Mouse (Mus musculus) CH12.LX (cell line): ENCODE measurements around the gene Smim1. TPM values are rescaled to one million over a fixed set of nuclear protein-coding genes. Genes with fewer than 3 reads are reported as not detected.

Experiments used
- DNase-seq: peaks from one replicate; pipeline ENCODE4 v3.0.0-alpha.2; 2013; ENCODE audit errors: extremely low read depth
- H3K27ac ChIP-seq: 2 replicates; pipeline ENCODE4 v1.5.1; 2012; ENCODE audit warnings: low read depth, mild to moderate bottlenecking, control low read depth, moderate library complexity; ENCODE audit not compliant: insufficient read depth
- H3K27me3 ChIP-seq: replicated peaks from 2 replicates; pipeline ENCODE3; 2012; ENCODE audit warnings: inconsistent platforms
- H3K36me3 ChIP-seq, 2 experiments: replicated peaks in 1 of 2; 2 replicates each; pipeline versions ENCODE3 to v1.6.1; 2012; ENCODE audit warnings: inconsistent platforms in 1 of 2, low read length in 1 of 2, mild to moderate bottlenecking in 1 of 2, mixed read lengths in 1 of 2, moderate library complexity in 1 of 2; ENCODE audit not compliant: control insufficient read depth in 1 of 2, insufficient read depth in 1 of 2
- H3K4me1 ChIP-seq, 2 experiments: 2 replicates each; pipeline ENCODE4 v1.6.1; 2012; ENCODE audit warnings: inconsistent platforms in 1 of 2, moderate library complexity in 1 of 2; ENCODE audit not compliant: insufficient read depth in 2 of 2, control insufficient read depth in 1 of 2
- H3K4me2 ChIP-seq: 2 replicates; pipeline ENCODE4 v1.6.1; 2012; ENCODE audit warnings: low read depth, mild to moderate bottlenecking, control low read depth; ENCODE audit not compliant: poor library complexity, insufficient read depth, severe bottlenecking
- H3K4me3 ChIP-seq, 3 experiments: fragments of 150-350 bp in 1 of 3; sonication (generic) in 1 of 3; replicated peaks in 1 of 3; 2 replicates each; pipeline versions ENCODE3 to v1.5.1; 2011 to 2012; ENCODE audit warnings: low read depth in 2 of 3, low read length in 2 of 3, mild to moderate bottlenecking in 2 of 3, moderate library complexity in 2 of 3, control low read depth in 1 of 3, improper control_type of control experiment in 1 of 3, inconsistent platforms in 1 of 3, mixed read lengths in 1 of 3; ENCODE audit not compliant: poor library complexity in 1 of 3
- H3K79me2 ChIP-seq: replicated peaks from 2 replicates; pipeline ENCODE4 v1.6.1; 2012; ENCODE audit warnings: mild to moderate bottlenecking, moderate library complexity; ENCODE audit not compliant: control insufficient read depth, poor library complexity, insufficient read depth, severe bottlenecking; ENCODE audit errors: extremely low read depth
- H3K9ac ChIP-seq: 2 replicates; pipeline ENCODE4 v1.6.1; 2012; ENCODE audit warnings: low read depth, mild to moderate bottlenecking, control low read depth, moderate library complexity; ENCODE audit not compliant: insufficient read depth
- H3K9me3 ChIP-seq: replicated peaks from 2 replicates; pipeline ENCODE3; 2012; ENCODE audit warnings: low read length, inconsistent platforms, mixed read lengths
- BHLHE40 ChIP-seq: IDR thresholded peaks from 2 replicates; pipeline ENCODE4 v1.6.1; 2011; ENCODE audit warnings: mild to moderate bottlenecking, low read depth, low read length, improper control_type of control experiment
- CHD1 ChIP-seq: IDR thresholded peaks from 2 replicates; pipeline ENCODE4 v1.6.1; 2012; ENCODE audit warnings: low read depth, low read length, improper control_type of control experiment, inconsistent platforms
- CHD2 ChIP-seq: IDR thresholded peaks from 2 replicates; pipeline ENCODE4 v1.6.1; 2011; ENCODE audit warnings: low read length, improper control_type of control experiment
- CTCF ChIP-seq, 2 experiments: IDR thresholded peaks in 1 of 2; conservative IDR thresholded peaks in 1 of 2; 2 replicates each; pipeline ENCODE4 v1.5.1; 2011 to 2012; ENCODE audit warnings: low read depth in 2 of 2, low read length in 2 of 2, improper control_type of control experiment in 1 of 2, inconsistent platforms in 1 of 2, mild to moderate bottlenecking in 1 of 2, moderate library complexity in 1 of 2
- E2F4 ChIP-seq: IDR thresholded peaks from 2 replicates; pipeline ENCODE4 v1.6.1; 2011; ENCODE audit warnings: low read depth, low read length, improper control_type of control experiment; ENCODE audit not compliant: insufficient replicate concordance
- ELF1 ChIP-seq: IDR thresholded peaks from 2 replicates; pipeline ENCODE4 v1.6.1; 2014; ENCODE audit warnings: low read depth, mild to moderate bottlenecking, inconsistent platforms, low read length, improper control_type of control experiment
- EP300 ChIP-seq: IDR thresholded peaks from 2 replicates; pipeline ENCODE4 v1.6.1; 2011; ENCODE audit warnings: low read length, improper control_type of control experiment
- ETS1 ChIP-seq: conservative IDR thresholded peaks from 2 replicates; pipeline ENCODE4 v1.6.1; 2012; ENCODE audit warnings: low read depth, mild to moderate bottlenecking, inconsistent platforms, low read length, improper control_type of control experiment, moderate library complexity
- GABPA ChIP-seq: IDR thresholded peaks from 2 replicates; pipeline ENCODE4 v1.6.1; 2012; ENCODE audit warnings: low read depth, low read length, improper control_type of control experiment, inconsistent platforms; ENCODE audit not compliant: insufficient replicate concordance
- HCFC1 ChIP-seq: IDR thresholded peaks from 2 replicates; pipeline ENCODE4 v1.6.1; 2012; ENCODE audit warnings: low read depth, mild to moderate bottlenecking, inconsistent platforms, low read length, improper control_type of control experiment
- IRF4 ChIP-seq: IDR thresholded peaks from 2 replicates; pipeline ENCODE4 v1.6.1; 2014; ENCODE audit warnings: low read depth, mild to moderate bottlenecking, inconsistent platforms, low read length, improper control_type of control experiment
- JUN ChIP-seq: IDR thresholded peaks from 2 replicates; pipeline ENCODE4 v1.6.1; 2011; ENCODE audit warnings: low read depth, mild to moderate bottlenecking, low read length, improper control_type of control experiment, moderate library complexity; ENCODE audit not compliant: insufficient read depth
- JUND ChIP-seq: conservative IDR thresholded peaks from 2 replicates; pipeline ENCODE4 v1.6.1; 2011; ENCODE audit warnings: low read depth, low read length, improper control_type of control experiment
- KAT2A ChIP-seq: IDR thresholded peaks from 2 replicates; pipeline ENCODE4 v1.6.1; 2012; ENCODE audit warnings: low read length, improper control_type of control experiment, inconsistent platforms; ENCODE audit not compliant: insufficient replicate concordance
- MAFK ChIP-seq: IDR thresholded peaks from 2 replicates; pipeline ENCODE4 v1.6.1; 2011; ENCODE audit warnings: low read length, improper control_type of control experiment; ENCODE audit not compliant: insufficient replicate concordance
- MAX ChIP-seq: IDR thresholded peaks from 2 replicates; pipeline ENCODE4 v1.6.1; 2011; ENCODE audit warnings: low read length, improper control_type of control experiment
- MAZ ChIP-seq: IDR thresholded peaks from 2 replicates; pipeline ENCODE4 v1.6.1; 2012; ENCODE audit warnings: low read depth, mild to moderate bottlenecking, inconsistent platforms, low read length, improper control_type of control experiment, moderate library complexity
- MEF2A ChIP-seq: IDR thresholded peaks from 2 replicates; pipeline ENCODE4 v1.6.1; 2014; ENCODE audit warnings: low read depth, mild to moderate bottlenecking, inconsistent platforms, low read length, improper control_type of control experiment, borderline replicate concordance
- MXI1 ChIP-seq: IDR thresholded peaks from 2 replicates; pipeline ENCODE4 v1.6.1; 2011; ENCODE audit warnings: mild to moderate bottlenecking, low read depth, low read length, improper control_type of control experiment
- MYC ChIP-seq: IDR thresholded peaks from 2 replicates; pipeline ENCODE4 v1.6.1; 2011; ENCODE audit warnings: low read depth, mild to moderate bottlenecking, improper control_type of control experiment, low read length
- NELFE ChIP-seq: IDR thresholded peaks from 2 replicates; pipeline ENCODE4 v1.6.1; 2011; ENCODE audit warnings: low read depth, low read length, improper control_type of control experiment
- NRF1 ChIP-seq: IDR thresholded peaks from 2 replicates; pipeline ENCODE4 v1.6.1; 2014; ENCODE audit warnings: low read depth, mild to moderate bottlenecking, inconsistent platforms, low read length, improper control_type of control experiment, moderate library complexity
- PAX5 ChIP-seq: IDR thresholded peaks from 2 replicates; pipeline ENCODE4 v1.6.1; 2012; ENCODE audit warnings: low read length, inconsistent platforms, mixed read lengths
- POLR2A ChIP-seq: IDR thresholded peaks from 2 replicates; pipeline ENCODE4 v1.6.1; 2011; ENCODE audit warnings: low read depth, mild to moderate bottlenecking, improper control_type of control experiment, low read length
- POLR2AphosphoS2 ChIP-seq: IDR thresholded peaks from 2 replicates; pipeline ENCODE4 v1.6.1; 2011; ENCODE audit warnings: low read depth, low read length, improper control_type of control experiment
- RAD21 ChIP-seq: IDR thresholded peaks from 2 replicates; pipeline ENCODE4 v1.6.1; 2011; ENCODE audit warnings: low read depth, mild to moderate bottlenecking, low read length, improper control_type of control experiment, moderate library complexity
- RCOR1 ChIP-seq: conservative IDR thresholded peaks from 2 replicates; pipeline ENCODE4 v1.6.1; 2012; ENCODE audit warnings: low read depth, mild to moderate bottlenecking, inconsistent platforms, low read length, improper control_type of control experiment
- SIN3A ChIP-seq: IDR thresholded peaks from 2 replicates; pipeline ENCODE4 v1.6.1; 2012; ENCODE audit warnings: low read length, improper control_type of control experiment, inconsistent platforms
- SMC3 ChIP-seq: IDR thresholded peaks from 2 replicates; pipeline ENCODE4 v1.6.1; 2011; ENCODE audit warnings: low read depth, low read length, improper control_type of control experiment
- TBP ChIP-seq: conservative IDR thresholded peaks from 2 replicates; pipeline ENCODE4 v1.6.1; 2011; ENCODE audit warnings: low read depth, low read length, improper control_type of control experiment
- TCF12 ChIP-seq: IDR thresholded peaks from 2 replicates; pipeline ENCODE4 v1.6.1; 2014; ENCODE audit warnings: low read depth, mild to moderate bottlenecking, inconsistent platforms, low read length, improper control_type of control experiment
- UBTF ChIP-seq: IDR thresholded peaks from 2 replicates; pipeline ENCODE4 v1.6.1; 2012; ENCODE audit warnings: low read depth, mild to moderate bottlenecking, inconsistent platforms, low read length, improper control_type of control experiment, moderate library complexity
- USF1 ChIP-seq: IDR thresholded peaks from 2 replicates; pipeline ENCODE4 v1.6.1; 2014; ENCODE audit warnings: low read depth, mild to moderate bottlenecking, inconsistent platforms, low read length, improper control_type of control experiment
- USF2 ChIP-seq: conservative IDR thresholded peaks from 2 replicates; pipeline ENCODE4 v1.6.1; 2011; ENCODE audit warnings: low read depth, low read length, improper control_type of control experiment
- ZC3H11A ChIP-seq: IDR thresholded peaks from 2 replicates; pipeline ENCODE4 v1.6.1; 2012; ENCODE audit warnings: low read depth, mild to moderate bottlenecking, inconsistent platforms, low read length, improper control_type of control experiment
- ZKSCAN1 ChIP-seq: IDR thresholded peaks from 2 replicates; pipeline ENCODE4 v1.6.1; 2012; ENCODE audit warnings: low read depth, inconsistent platforms, low read length, improper control_type of control experiment, borderline replicate concordance
- ZMIZ1 ChIP-seq: IDR thresholded peaks from 2 replicates; pipeline ENCODE4 v1.6.1; 2012; ENCODE audit warnings: low read depth, mild to moderate bottlenecking, inconsistent platforms, low read length, improper control_type of control experiment
- ZNF384 ChIP-seq: IDR thresholded peaks from 2 replicates; pipeline ENCODE4 v1.6.1; 2012; ENCODE audit warnings: low read depth, low read length, improper control_type of control experiment, inconsistent platforms
- dilution Hi-C: fragments of 300-500 bp; cut with MboI; formaldehyde crosslinking; loops from 2 replicates; pipeline ENCODE4 v1.14.3; 2020; ENCODE audit warnings: low sequenced_read_pairs; ENCODE audit not compliant: extremely low pct_unique_long_range_greater_than_20kb, extremely low pct_ligation_motif_present
- in situ Hi-C: fragments of 300-500 bp; cut with MboI; formaldehyde crosslinking; loops from 3 replicates; pipeline ENCODE4 v1.14.3; 2019; ENCODE audit warnings: low sequenced_read_pairs, low pct_ligation_motif_present, low pct_unique_long_range_greater_than_20kb, mixed read lengths
- polyA plus RNA-seq: library from polyadenylated mRNA; unstranded; fragments of >175 nt; gene quantifications from 2 replicates; pipeline ENCODE4 v1.2.1, GENCODE M21; 2012; ENCODE audit warnings: low read depth; ENCODE audit not compliant: insufficient read length
- total RNA-seq, 2 experiments: library from RNA; depleted of rRNA; stranded (reverse); fragments of 300-350 nt in 1 of 2; fragments of >200 nt in 1 of 2; gene quantifications; 2 replicates each; pipeline ENCODE4 v1.2.3; 2012 to 2014

Smim1 gene
- total and polyA plus RNA-seq, 3 experiments: 0.16 to 2.3 TPM; not detected in 1

- in situ Hi-C loops: no loop called here
Measured at GRCm38 (mm10) chr4:154011646-154012089, 14.4 kb downstream of the Smim1 start, which contains the start of gene Lrrc47. Lrrc47 (plus strand) TSS chr4:154011731.

GRCm38 (mm10) chr4:154010907-154011645 is 15.0 kb downstream of the Smim1 start:
- dilution Hi-C loops (no loop called here), in situ Hi-C loops (no loop called here)
- TF ChIP-seq CTCF (conservative IDR thresholded peaks at IDR 0.05 in 1 of 2, IDR thresholded peaks at IDR 0.05 in 1 of 2; ENCODE audit: low read depth in 2 of 2, low read length in 2 of 2): peak in 1 of 2 experiments; percentile 54; a peak in 2 of 4 replicates
- TF ChIP-seq USF1: no peak
- H3K9ac ChIP-seq: peak overlapping the region; percentile 80
- H3K27me3 ChIP-seq: no peaks in the 10 kb centered on the region
- peaks cover 37 to 51% of the 10 kb centered on the region in 2 experiments for H3K36me3 ChIP-seq
- H3K4me3 ChIP-seq: peak overlapping the region; percentile 84 to 100 (median 98)
- peaks cover 11 to 28% of the 10 kb centered on the region in 2 experiments for H3K4me1 ChIP-seq
- peaks cover 39% of the 10 kb centered on the region for H3K79me2 ChIP-seq
- no peak for DNase-seq
- H3K4me2 ChIP-seq: peak overlapping the region; percentile 85
- H3K27ac ChIP-seq: peak overlapping the region; percentile 13; the same call in 1 of the 2 replicates
- no peaks in the 10 kb centered on the region for H3K9me3 ChIP-seq

More at GRCm38 (mm10) chr4:154011646-154012089, 14.4 kb downstream of the Smim1 start, which contains the start of gene Lrrc47:
- Histone ChIP-seq H3K9me3 (no peaks in the 10 kb centered on the region), H3K9ac (peak within 1 kb of the TSS; percentile 80), H3K27ac (peak within 1 kb of the TSS; percentile 13; the same call in 1 of the 2 replicates), H3K4me2 (peak within 1 kb of the TSS; percentile 85), H3K27me3 (no peaks in the 10 kb centered on the region), H3K4me3 (peak within 1 kb of the TSS; percentile 84 to 100 (median 98)), H3K4me1 (peaks cover 11 to 28% of the 10 kb centered on the region in 2 experiments), H3K36me3 (peaks cover 37 to 51% of the 10 kb centered on the region in 2 experiments), H3K79me2 (peaks cover 40% of the 10 kb centered on the region)
- TF ChIP-seq RAD21 (no peak), NELFE (peak; percentile 78), PAX5 (no peak), ZNF384 (no peak), TBP (no peak; the same call in 1 of the 2 replicates), RCOR1 (0 out of 2 replicates have a peak, but pooled peaks have one; percentile 64), EP300 (no peak), CHD1 (no peak), BHLHE40 (peak; percentile 69), SIN3A (peak; percentile 90), MYC (peak; percentile 84; the same call in 1 of the 2 replicates), SMC3 (no peak), MXI1 (peak; percentile 87), POLR2AphosphoS2 (peak; percentile 81; the same call in 1 of the 2 replicates), CHD2 (no peak), USF1 (no peak), ETS1 (no peak), UBTF (no peak), GABPA (peak; percentile 65; the same call in 1 of the 2 replicates), MAZ (no peak), NRF1 (peak; percentile 68), TCF12 (peak; percentile 94), KAT2A (peak; percentile 92; the same call in 1 of the 2 replicates), MAFK (no peak), JUN (no peak), JUND (no peak), CTCF (conservative IDR thresholded peaks at IDR 0.05 in 1 of 2, IDR thresholded peaks at IDR 0.05 in 1 of 2; ENCODE audit: low read depth in 2 of 2, low read length in 2 of 2) (no peak), POLR2A (peak; percentile 92), MAX (peak; percentile 75), USF2 (no peak), ZC3H11A (no peak), ELF1 (peak; percentile 95), MEF2A (peak; percentile 62; the same call in 1 of the 2 replicates), ZKSCAN1 (no peak), HCFC1 (peak; percentile 91), ZMIZ1 (peak; percentile 51; the same call in 1 of the 2 replicates), IRF4 (peak; percentile 38; the same call in 1 of the 2 replicates), E2F4 (no peak)
- dilution Hi-C loops: no loop called here
- peak; percentile 81 for DNase-seq
